Mouse (Mus musculus) thymus, postnatal 0 days (tissue): ENCODE data around the gene Cdk11b. TPM values are rescaled to one million over a fixed set of nuclear protein-coding genes. Genes with fewer than 3 reads are reported as not detected.

Source experiments
- polyA plus RNA-seq: library from polyadenylated mRNA; unstranded; fragments of >200 nt; fragmentation: Nextera tagmentation; extraction: Ambion mirVana; gene quantifications from 2 replicates; pipeline ENCODE4 v1.2.1, GENCODE M21; 2015

Gene Cdk11b
- polyA plus RNA-seq, 1 experiment from 2014 or later = 76.3 TPM

Other genes with a start within 250 kb of the Cdk11b start
- gene Gabrd, start 226.7 kb upstream of the Cdk11b start, polyA plus RNA-seq = 0.50 and 0.79 TPM in 2 replicates
- gene Cfap74, start 215.7 kb upstream of the Cdk11b start, polyA plus RNA-seq = 13.9 and 15.2 TPM in 2 replicates
- gene Tmem52, start 155.7 kb upstream of the Cdk11b start, polyA plus RNA-seq = 0.79 TPM in 1 of 2 replicates, not detected in the other
- gene Gnb1, start 133.5 kb upstream of the Cdk11b start, polyA plus RNA-seq = 288 and 312 TPM in 2 replicates
- gene Nadk, start 62.5 kb upstream of the Cdk11b start, polyA plus RNA-seq = 85.1 and 92.5 TPM in 2 replicates
- gene Slc35e2, start 23.4 kb upstream of the Cdk11b start, polyA plus RNA-seq = 6.3 and 7.5 TPM in 2 replicates
- not detected in 2 replicates for gene Gm10563, start 20.6 kb downstream of the Cdk11b start, polyA plus RNA-seq
- gene Mmp23, start 28.5 kb downstream of the Cdk11b start, polyA plus RNA-seq = 7.5 and 8.3 TPM in 2 replicates
- gene Mib2, start 44.3 kb downstream of the Cdk11b start, polyA plus RNA-seq = 14.2 and 14.4 TPM in 2 replicates
- gene Fndc10, start 69.5 kb downstream of the Cdk11b start, polyA plus RNA-seq = 4.4 and 5.2 TPM in 2 replicates
- 194 and 202 TPM in 2 replicates for gene Ssu72, start 79.9 kb downstream of the Cdk11b start, polyA plus RNA-seq
- gene Tmem240, start 109.9 kb downstream of the Cdk11b start, polyA plus RNA-seq = 1.1 and 1.4 TPM in 2 replicates
- gene Atad3a, start 136.2 kb downstream of the Cdk11b start, polyA plus RNA-seq = 61.6 and 63.9 TPM in 2 replicates
- 8.6 and 9.0 TPM in 2 replicates for gene Vwa1, start 149.8 kb downstream of the Cdk11b start, polyA plus RNA-seq
- gene Tmem88b, start 161.0 kb downstream of the Cdk11b start, polyA plus RNA-seq = 0.05 and 0.21 TPM in 2 replicates
- gene Ankrd65, start 165.6 kb downstream of the Cdk11b start, polyA plus RNA-seq = 0.23 and 0.42 TPM in 2 replicates
- gene Mrpl20, start 178.0 kb downstream of the Cdk11b start, polyA plus RNA-seq = 283 and 286 TPM in 2 replicates
- gene Ccnl2, start 187.6 kb downstream of the Cdk11b start, polyA plus RNA-seq = 139 and 162 TPM in 2 replicates
- 187 and 198 TPM in 2 replicates for gene Aurkaip1, start 206.4 kb downstream of the Cdk11b start, polyA plus RNA-seq
- 15.1 and 18.1 TPM in 2 replicates for gene Mxra8, start 214.8 kb downstream of the Cdk11b start, polyA plus RNA-seq
- 5.7 and 7.6 TPM in 2 replicates for gene Dvl1, start 222.5 kb downstream of the Cdk11b start, polyA plus RNA-seq
- 0.16 and 0.28 TPM in 2 replicates for gene Tas1r3, start 238.5 kb downstream of the Cdk11b start, polyA plus RNA-seq
- gene Cptp, start 244.6 kb downstream of the Cdk11b start, polyA plus RNA-seq = 9.4 and 11.4 TPM in 2 replicates
- 84.9 and 92.2 TPM in 2 replicates for gene Ints11, start 244.7 kb downstream of the Cdk11b start, polyA plus RNA-seq